Mouse (Mus musculus): Measurements from ENCODE around the gene Dnmt3l. TPM values are rescaled to one million over a fixed set of nuclear protein-coding genes. Genes with fewer than 3 reads are reported as not detected.

Dnmt3l gene
- polyA plus RNA-seq, 1 experiment = not detected

- no peak for TF ChIP-seq GATA1 (IDR thresholded peaks at IDR 0.05; ENCODE audit: borderline replicate concordance, low read length)
- no peak for TF ChIP-seq FLI1 (IDR thresholded peaks at IDR 0.05; ENCODE audit: low read length)
- Histone ChIP-seq H3K36me3 (replicated peaks; ENCODE audit: low read length) (no peaks in the 10 kb centered on the region), H3K27me3 (replicated peaks) (peaks cover 44% of the 10 kb centered on the region), H3K4me1 (peaks cover 4% of the 10 kb centered on the region), H3K9me3 (no peaks in the 10 kb centered on the region), H3K4me3 (replicated peaks) (no peak overlapping the region)
Observed at GRCm38 (mm10) chr10:78029080-78029479, 12.7 kb upstream of the Dnmt3l start.

GRCm38 (mm10) chr10:78031987-78032386, 9.8 kb upstream of the Dnmt3l start:
- Histone ChIP-seq H3K36me3 (replicated peaks; ENCODE audit: low read length) (no peaks in the 10 kb centered on the region), H3K4me3 (replicated peaks) (no peak overlapping the region), H3K27me3 (replicated peaks) (peaks cover 63% of the 10 kb centered on the region), H3K9me3 (no peaks in the 10 kb centered on the region), H3K4me1 (peaks cover 4% of the 10 kb centered on the region)
- TF ChIP-seq FLI1 (IDR thresholded peaks at IDR 0.05; ENCODE audit: low read length) (no peak), GATA1 (IDR thresholded peaks at IDR 0.05; ENCODE audit: borderline replicate concordance, low read length) (no peak)

GRCm38 (mm10) chr10:78037139-78037538, 4.6 kb upstream of the Dnmt3l start:
- Histone ChIP-seq H3K36me3 (replicated peaks; ENCODE audit: low read length) (no peaks in the 10 kb centered on the region), H3K4me3 (replicated peaks) (no peak overlapping the region), H3K27me3 (replicated peaks) (peaks cover 77% of the 10 kb centered on the region), H3K9me3 (no peaks in the 10 kb centered on the region), H3K4me1 (no peaks in the 10 kb centered on the region)
- TF ChIP-seq FLI1 (IDR thresholded peaks at IDR 0.05; ENCODE audit: low read length) (no peak), GATA1 (IDR thresholded peaks at IDR 0.05; ENCODE audit: borderline replicate concordance, low read length) (no peak)

- peaks cover 9% of the 10 kb centered on the region for H3K4me1 ChIP-seq
- no peaks in the 10 kb centered on the region for H3K9me3 ChIP-seq
- H3K4me3 ChIP-seq (replicated peaks) = no peak overlapping the region
- no peaks in the 10 kb centered on the region for H3K36me3 ChIP-seq (replicated peaks; ENCODE audit: low read length)
- TF ChIP-seq GATA1 (IDR thresholded peaks at IDR 0.05; ENCODE audit: borderline replicate concordance, low read length) = no peak
- no peak for TF ChIP-seq FLI1 (IDR thresholded peaks at IDR 0.05; ENCODE audit: low read length)
- peaks cover 85% of the 10 kb centered on the region for H3K27me3 ChIP-seq (replicated peaks)
Observed at GRCm38 (mm10) chr10:78042096-78042495, 349 bp downstream of the Dnmt3l start.

- H3K4me1 ChIP-seq = peaks cover 9% of the 10 kb centered on the region
- H3K4me3 ChIP-seq (replicated peaks) = peak overlapping the region; percentile 82
- TF ChIP-seq FLI1 (IDR thresholded peaks at IDR 0.05; ENCODE audit: low read length) (no peak), GATA1 (IDR thresholded peaks at IDR 0.05; ENCODE audit: borderline replicate concordance, low read length) (no peak)
- H3K27me3 ChIP-seq (replicated peaks) = peaks cover 80% of the 10 kb centered on the region
- H3K9me3 ChIP-seq = no peaks in the 10 kb centered on the region
- no peaks in the 10 kb centered on the region for H3K36me3 ChIP-seq (replicated peaks; ENCODE audit: low read length)
Observed at GRCm38 (mm10) chr10:78042697-78043405, 1.1 kb downstream of the Dnmt3l start.

GRCm38 (mm10) chr10:78043406-78043836, 1.7 kb downstream of the Dnmt3l start, which contains the start of gene Aire:
Gene Aire (minus strand): TSS chr10:78043610.
- H3K36me3 ChIP-seq (replicated peaks; ENCODE audit: low read length) = no peaks in the 10 kb centered on the region
- peak within 1 kb of the TSS; percentile 82 for H3K4me3 ChIP-seq (replicated peaks)
- H3K27me3 ChIP-seq (replicated peaks) = peaks cover 77% of the 10 kb centered on the region
- TF ChIP-seq GATA1 (IDR thresholded peaks at IDR 0.05; ENCODE audit: borderline replicate concordance, low read length) (no peak), FLI1 (IDR thresholded peaks at IDR 0.05; ENCODE audit: low read length) (no peak)
- H3K9me3 ChIP-seq = no peaks in the 10 kb centered on the region
- peaks cover 9% of the 10 kb centered on the region for H3K4me1 ChIP-seq

- TF ChIP-seq GATA1 (IDR thresholded peaks at IDR 0.05; ENCODE audit: borderline replicate concordance, low read length) (no peak), FLI1 (IDR thresholded peaks at IDR 0.05; ENCODE audit: low read length) (no peak)
- H3K36me3 ChIP-seq (replicated peaks; ENCODE audit: low read length) = no peaks in the 10 kb centered on the region
Observed at GRCm38 (mm10) chr10:78044531-78044930, 2.8 kb downstream of the Dnmt3l start.

GRCm38 (mm10) chr10:78046388-78046787, 4.6 kb downstream of the Dnmt3l start:
- no peaks in the 10 kb centered on the region for H3K36me3 ChIP-seq (replicated peaks; ENCODE audit: low read length)
- no peak overlapping the region for H3K4me3 ChIP-seq (replicated peaks)
- peaks cover 9% of the 10 kb centered on the region for H3K4me1 ChIP-seq
- TF ChIP-seq FLI1 (IDR thresholded peaks at IDR 0.05; ENCODE audit: low read length) (no peak), GATA1 (IDR thresholded peaks at IDR 0.05; ENCODE audit: borderline replicate concordance, low read length) (no peak)
- H3K9me3 ChIP-seq = no peaks in the 10 kb centered on the region
- H3K27me3 ChIP-seq (replicated peaks) = peaks cover 76% of the 10 kb centered on the region

More at GRCm38 (mm10) chr10:78044531-78044930, 2.8 kb downstream of the Dnmt3l start:
- Histone ChIP-seq H3K4me3 (replicated peaks) (no peak overlapping the region), H3K27me3 (replicated peaks) (peaks cover 76% of the 10 kb centered on the region), H3K9me3 (no peaks in the 10 kb centered on the region), H3K4me1 (peaks cover 9% of the 10 kb centered on the region)

- H3K4me1 ChIP-seq = peaks cover 6% of the 10 kb centered on the region
- TF ChIP-seq GATA1 (IDR thresholded peaks at IDR 0.05; ENCODE audit: borderline replicate concordance, low read length) (no peak), FLI1 (IDR thresholded peaks at IDR 0.05; ENCODE audit: low read length) (no peak)
- no peaks in the 10 kb centered on the region for H3K36me3 ChIP-seq (replicated peaks; ENCODE audit: low read length)
- no peak overlapping the region for H3K4me3 ChIP-seq (replicated peaks)
- H3K9me3 ChIP-seq = no peaks in the 10 kb centered on the region
- H3K27me3 ChIP-seq (replicated peaks) = peaks cover 76% of the 10 kb centered on the region
Observed at GRCm38 (mm10) chr10:78048061-78048730, 6.4 kb downstream of the Dnmt3l start.

GRCm38 (mm10) chr10:78049519-78050035, 7.8 kb downstream of the Dnmt3l start:
- no peaks in the 10 kb centered on the region for H3K36me3 ChIP-seq (replicated peaks; ENCODE audit: low read length)
- TF ChIP-seq FLI1 (IDR thresholded peaks at IDR 0.05; ENCODE audit: low read length) = no peak
- TF ChIP-seq GATA1 (IDR thresholded peaks at IDR 0.05; ENCODE audit: borderline replicate concordance, low read length) = no peak
- peaks cover 75% of the 10 kb centered on the region for H3K27me3 ChIP-seq (replicated peaks)
- no peak overlapping the region for H3K4me3 ChIP-seq (replicated peaks)
- H3K9me3 ChIP-seq = no peaks in the 10 kb centered on the region
- H3K4me1 ChIP-seq = peaks cover 3% of the 10 kb centered on the region; the same call in 1 of the 2 replicates

Data from megakaryocyte, embryonic 14.5 days (primary cell).